Mouse (Mus musculus) forebrain, embryonic 15.5 days (tissue): ENCODE data around the gene Cited2. TPM values are rescaled to one million over a fixed set of nuclear protein-coding genes. Genes with fewer than 3 reads are reported as not detected.

Source experiments
- ATAC-seq: fragments of 200-750 bp; cut with Nextera tagmentation; replicated peaks from 2 replicates; pipeline ENCODE4 v1.8.0; 2017; ENCODE audit warnings: mild to moderate bottlenecking, moderate TSS enrichment, moderate library complexity
- H3K27ac ChIP-seq: fragments of 300-500 bp; sonication (generic); replicated peaks from 2 replicates; pipeline ENCODE4 v1.5.1; 2015; ENCODE audit warnings: mild to moderate bottlenecking, inconsistent platforms
- H3K27me3 ChIP-seq: fragments of 300-500 bp; sonication (generic); 2 replicates; pipeline ENCODE4 v1.6.1; 2015; ENCODE audit warnings: inconsistent platforms
- H3K36me3 ChIP-seq: fragments of 300-500 bp; sonication (generic); 2 replicates; pipeline ENCODE4 v1.6.1; 2015; ENCODE audit warnings: mild to moderate bottlenecking, inconsistent platforms
- H3K4me1 ChIP-seq: fragments of 300-500 bp; sonication (generic); 2 replicates; pipeline ENCODE4 v1.6.1; 2015; ENCODE audit warnings: inconsistent platforms
- H3K4me2 ChIP-seq: fragments of 300-500 bp; sonication (generic); replicated peaks from 2 replicates; pipeline ENCODE4 v1.6.1; 2015; ENCODE audit warnings: mild to moderate bottlenecking, inconsistent platforms
- H3K4me3 ChIP-seq: fragments of 300-500 bp; sonication (generic); 2 replicates; pipeline ENCODE4 v1.5.1; 2015; ENCODE audit warnings: mild to moderate bottlenecking, inconsistent platforms
- H3K9ac ChIP-seq: fragments of 300-500 bp; sonication (generic); replicated peaks from 2 replicates; pipeline ENCODE4 v1.6.1; 2015; ENCODE audit warnings: mild to moderate bottlenecking, inconsistent platforms
- H3K9me3 ChIP-seq: fragments of 300-500 bp; sonication (generic); 2 replicates; pipeline ENCODE4 v1.6.1; 2016; ENCODE audit warnings: inconsistent platforms
- WGBS: fragments of 180-500 bp; shearing (Covaris S2); methylation state at CpG from one replicate; pipeline ENCODE4 v1.1.7; 2015; ENCODE audit warnings: mixed read lengths; 5-methylcytosine and 5-hydroxymethylcytosine counted together
- polyA plus RNA-seq: library from polyadenylated mRNA; unstranded; fragments of >200 nt; fragmentation: Nextera tagmentation; extraction: Ambion mirVana; gene quantifications from 2 replicates; pipeline ENCODE4 v1.2.1, GENCODE M21; 2015

Gene Cited2
- 69.2 and 72.1 TPM in 2 replicates for polyA plus RNA-seq

- Histone ChIP-seq H3K4me1 (peaks cover 33% of the 10 kb centered on the region), H3K27me3 (no peaks in the 10 kb centered on the region), H3K4me3 (peak within 1 kb of the TSS; percentile 82), H3K36me3 (no peaks in the 10 kb centered on the region), H3K27ac (peak within 1 kb of the TSS; percentile 99), H3K9ac (peak within 1 kb of the TSS; percentile 95), H3K9me3 (no peaks in the 10 kb centered on the region), H3K4me2 (peak within 1 kb of the TSS; percentile 68)
- WGBS: under 1% methylated on average over 55 of the region's 55 CpGs
- peak; percentile 81 for ATAC-seq
These were observed at the start of gene Cited2 for GRCm38 (mm10) chr10:17722653-17723410. TSS of gene Cited2 (plus strand) at chr10:17723218.

- no peaks in the 10 kb centered on the region for H3K9me3 ChIP-seq
- H3K4me3 ChIP-seq: no peak overlapping the region
- 84% methylated on average over 5 of the region's 5 CpGs for WGBS
- H3K27ac ChIP-seq: no peak overlapping the region
- no peaks in the 10 kb centered on the region for H3K36me3 ChIP-seq
- no peaks in the 10 kb centered on the region for H3K27me3 ChIP-seq
- no peaks in the 10 kb centered on the region for H3K4me1 ChIP-seq
- H3K9ac ChIP-seq: no peak overlapping the region
- H3K4me2 ChIP-seq: no peak overlapping the region
- ATAC-seq: no peak
These were observed 48.6 kb upstream of the Cited2 start for GRCm38 (mm10) chr10:17674454-17674853.

GRCm38 (mm10) chr10:17674869-17675268 is 48.1 kb upstream of the Cited2 start:
- Histone ChIP-seq H3K27ac (no peak overlapping the region), H3K4me3 (no peak overlapping the region), H3K9ac (no peak overlapping the region), H3K27me3 (no peaks in the 10 kb centered on the region), H3K4me2 (no peak overlapping the region), H3K9me3 (no peaks in the 10 kb centered on the region), H3K4me1 (no peaks in the 10 kb centered on the region), H3K36me3 (no peaks in the 10 kb centered on the region)
- 90% methylated on average over 2 of the region's 2 CpGs for WGBS
- no peak for ATAC-seq

GRCm38 (mm10) chr10:17676464-17676863 is 46.6 kb upstream of the Cited2 start:
- H3K27ac ChIP-seq: no peak overlapping the region
- H3K9me3 ChIP-seq: no peaks in the 10 kb centered on the region
- no peaks in the 10 kb centered on the region for H3K27me3 ChIP-seq
- H3K4me3 ChIP-seq: no peak overlapping the region
- ATAC-seq: no peak
- H3K36me3 ChIP-seq: no peaks in the 10 kb centered on the region
- H3K4me2 ChIP-seq: no peak overlapping the region
- H3K9ac ChIP-seq: no peak overlapping the region
- 84% methylated on average over 3 of the region's 3 CpGs for WGBS
- H3K4me1 ChIP-seq: no peaks in the 10 kb centered on the region

GRCm38 (mm10) chr10:17677308-17677707 is 45.7 kb upstream of the Cited2 start:
- Histone ChIP-seq H3K9ac (no peak overlapping the region), H3K36me3 (no peaks in the 10 kb centered on the region), H3K4me2 (no peak overlapping the region), H3K4me1 (no peaks in the 10 kb centered on the region), H3K4me3 (no peak overlapping the region), H3K9me3 (no peaks in the 10 kb centered on the region), H3K27ac (no peak overlapping the region), H3K27me3 (no peaks in the 10 kb centered on the region)
- ATAC-seq: no peak
- WGBS: 84% methylated on average over 4 of the region's 4 CpGs

GRCm38 (mm10) chr10:17680432-17681382 is 42.3 kb upstream of the Cited2 start:
- no peak for ATAC-seq
- Histone ChIP-seq H3K4me3 (no peak overlapping the region), H3K9me3 (no peaks in the 10 kb centered on the region), H3K9ac (no peak overlapping the region), H3K27me3 (no peaks in the 10 kb centered on the region), H3K4me1 (no peaks in the 10 kb centered on the region), H3K27ac (no peak overlapping the region), H3K36me3 (no peaks in the 10 kb centered on the region), H3K4me2 (no peak overlapping the region)
- WGBS: 83% methylated on average over 8 of the region's 8 CpGs

- H3K27me3 ChIP-seq: no peaks in the 10 kb centered on the region
- WGBS: 86% methylated on average over 2 of the region's 2 CpGs
- no peak overlapping the region for H3K4me3 ChIP-seq
- no peak overlapping the region for H3K4me2 ChIP-seq
- no peaks in the 10 kb centered on the region for H3K4me1 ChIP-seq
- no peaks in the 10 kb centered on the region for H3K36me3 ChIP-seq
- H3K9ac ChIP-seq: no peak overlapping the region
- no peak overlapping the region for H3K27ac ChIP-seq
- no peak for ATAC-seq
- no peaks in the 10 kb centered on the region for H3K9me3 ChIP-seq
These were observed 41.6 kb upstream of the Cited2 start for GRCm38 (mm10) chr10:17681386-17681785.

GRCm38 (mm10) chr10:17683852-17684428 is 39.1 kb upstream of the Cited2 start:
- no peaks in the 10 kb centered on the region for H3K27me3 ChIP-seq
- H3K27ac ChIP-seq: no peak overlapping the region
- no peak overlapping the region for H3K9ac ChIP-seq
- no peak for ATAC-seq
- H3K36me3 ChIP-seq: no peaks in the 10 kb centered on the region
- H3K4me2 ChIP-seq: no peak overlapping the region
- whole genome bisulfite sequencing: 85% methylated on average over 6 of the region's 6 CpGs
- H3K4me1 ChIP-seq: no peaks in the 10 kb centered on the region
- no peaks in the 10 kb centered on the region for H3K9me3 ChIP-seq
- H3K4me3 ChIP-seq: no peak overlapping the region

- Histone ChIP-seq H3K4me2 (no peak overlapping the region), H3K36me3 (no peaks in the 10 kb centered on the region), H3K27ac (no peak overlapping the region), H3K9ac (no peak overlapping the region), H3K4me1 (no peaks in the 10 kb centered on the region), H3K27me3 (no peaks in the 10 kb centered on the region), H3K4me3 (no peak overlapping the region), H3K9me3 (no peaks in the 10 kb centered on the region)
- WGBS: 84% methylated on average over 4 of the region's 4 CpGs
- ATAC-seq: no peak
These were observed 33.2 kb upstream of the Cited2 start for GRCm38 (mm10) chr10:17689806-17690205.

GRCm38 (mm10) chr10:17691709-17692108 is 31.3 kb upstream of the Cited2 start:
- H3K36me3 ChIP-seq: no peaks in the 10 kb centered on the region
- H3K27me3 ChIP-seq: no peaks in the 10 kb centered on the region
- H3K4me2 ChIP-seq: no peak overlapping the region
- H3K9ac ChIP-seq: no peak overlapping the region
- ATAC-seq: no peak
- no peak overlapping the region for H3K4me3 ChIP-seq
- H3K4me1 ChIP-seq: no peaks in the 10 kb centered on the region
- 94% methylated on average over 1 of the region's 1 CpGs for WGBS
- H3K27ac ChIP-seq: no peak overlapping the region
- H3K9me3 ChIP-seq: no peaks in the 10 kb centered on the region

GRCm38 (mm10) chr10:17695801-17696200 is 27.2 kb upstream of the Cited2 start:
- Histone ChIP-seq H3K4me3 (no peak overlapping the region), H3K27ac (no peak overlapping the region), H3K9ac (no peak overlapping the region), H3K36me3 (no peaks in the 10 kb centered on the region), H3K9me3 (no peaks in the 10 kb centered on the region), H3K4me1 (no peaks in the 10 kb centered on the region), H3K4me2 (no peak overlapping the region), H3K27me3 (no peaks in the 10 kb centered on the region)
- no peak for ATAC-seq
- 74% methylated on average over 3 of the region's 3 CpGs for WGBS
